ENCODE assay signal across 20 mouse cellular contexts in genomic region chr6:71806713-71807112, GRCm38 (mm10).
"Had no signal": no experiment of that assay in that cellular context is flagged by ENCODE, and none has a peak within 500 bp of the region (broad histone marks: within the 10 kb centered on the region; RNA-seq: fewer than 3 reads in every experiment).

No protein-coding gene starts in this region.

- H3K9ac ChIP-seq: limb, embryonic 12.5 days; limb, embryonic 15.5 days; liver, embryonic 13.5 days; lung, embryonic 15.5 days; midbrain, embryonic 12.5 days; midbrain, embryonic 15.5 days; neural tube, embryonic 13.5 days had no signal

- H3K4me3 ChIP-seq: left cerebral cortex, adult 2 months; limb, embryonic 12.5 days; limb, embryonic 15.5 days; liver, embryonic 13.5 days; lung, embryonic 15.5 days; midbrain, embryonic 12.5 days; midbrain, embryonic 15.5 days; myocyte; neural tube, embryonic 13.5 days had no signal

- H3K27ac ChIP-seq: kidney, postnatal 0 days; left cerebral cortex, adult 2 months; limb, embryonic 12.5 days; limb, embryonic 15.5 days; liver, embryonic 13.5 days; lung, embryonic 15.5 days; midbrain, embryonic 12.5 days; midbrain, embryonic 15.5 days; neural tube, embryonic 13.5 days had no signal

- ATAC-seq: midbrain, embryonic 15.5 days had no signal

- H3K9me3 ChIP-seq: limb, embryonic 12.5 days; limb, embryonic 15.5 days; liver, embryonic 13.5 days; lung, embryonic 15.5 days; midbrain, embryonic 12.5 days; midbrain, embryonic 15.5 days; neural tube, embryonic 13.5 days had no signal

- H3K4me2 ChIP-seq: limb, embryonic 12.5 days; limb, embryonic 15.5 days; liver, embryonic 13.5 days; lung, embryonic 15.5 days; midbrain, embryonic 12.5 days; midbrain, embryonic 15.5 days; neural tube, embryonic 13.5 days had no signal

- DNase-seq: kidney, adult 2 months; kidney, postnatal 36 days; layer of hippocampus, postnatal 36 days; liver, embryonic 13.5 days; lung, adult 18-20 months; lung, postnatal 10 days; lung, postnatal 36 days; retina, postnatal 1 day; right cerebral cortex, postnatal 25 days; thymus, adult 18-20 months; thymus, postnatal 36 days had no signal

- H3K4me1 ChIP-seq: limb, embryonic 12.5 days; midbrain, embryonic 12.5 days; midbrain, embryonic 15.5 days had no signal

- H3K27me3 ChIP-seq: limb, embryonic 12.5 days; limb, embryonic 15.5 days; lung, embryonic 15.5 days; midbrain, embryonic 12.5 days; midbrain, embryonic 15.5 days; neural tube, embryonic 13.5 days had no signal
